Mouse (Mus musculus): Measurements from ENCODE around the gene Ccnb1ip1.

Ccnb1ip1 gene

GRCm38 (mm10) chr14:50782166-50782565, 25.4 kb downstream of the Ccnb1ip1 start:
- DNase-seq: no peak

GRCm38 (mm10) chr14:50771342-50771741, 36.2 kb downstream of the Ccnb1ip1 start:
- no peak for DNase-seq

- no peak for DNase-seq
Observed at GRCm38 (mm10) chr14:50765736-50766135, 41.8 kb downstream of the Ccnb1ip1 start.

- DNase-seq: no peak
Observed at GRCm38 (mm10) chr14:50758416-50759085, 49.0 kb downstream of the Ccnb1ip1 start.

GRCm38 (mm10) chr14:50744994-50745393, 62.5 kb downstream of the Ccnb1ip1 start, which contains the start of gene Olfr749:
Gene Olfr749, minus strand, starts transcription at chr14:50745094.
- DNase-seq: no peak

- no peak for DNase-seq
Observed at GRCm38 (mm10) chr14:50741584-50741983, 65.9 kb downstream of the Ccnb1ip1 start.

GRCm38 (mm10) chr14:50740334-50740733, 67.2 kb downstream of the Ccnb1ip1 start:
- no peak for DNase-seq
